Mouse (Mus musculus): ENCODE data around the gene Ube2d3.

GRCm38 (mm10) chr3:135393186-135393585 is 44.8 kb upstream of the Ube2d3 start:
- no peak for TF ChIP-seq CTCF (conservative IDR thresholded peaks at IDR 0.05; ENCODE audit: insufficient read depth, insufficient read length, low read depth, low read length)
- no peak for TF ChIP-seq POLR2A (IDR thresholded peaks at IDR 0.05; ENCODE audit: low read depth, low read length)
